9 mouse cellular contexts compared by ENCODE assay signal in the genomic region with DNA sequence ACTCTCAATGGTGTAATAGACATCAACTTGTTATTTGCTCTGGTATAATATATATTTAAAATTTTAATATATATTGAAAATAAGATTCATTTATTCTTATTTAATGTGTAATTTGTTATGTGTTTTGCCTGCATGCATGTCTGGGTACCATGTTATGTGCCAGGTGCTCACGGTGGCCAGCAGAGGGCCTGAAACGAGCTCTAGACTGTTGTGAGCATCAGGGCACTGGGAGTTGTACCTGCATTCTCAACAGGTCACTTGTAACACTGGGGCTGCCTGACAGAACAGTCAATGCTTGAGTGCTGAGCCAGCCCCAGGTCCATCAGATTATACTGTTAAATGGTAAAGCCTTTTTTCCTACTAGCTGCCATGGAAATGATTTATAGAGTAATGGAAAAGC. TPM values are rescaled to one million over a fixed set of nuclear protein-coding genes. Genes with fewer than 3 reads are reported as not detected.
DNase-seq lines count a peak whose midpoint lies in the region; ATAC-seq and TF ChIP-seq lines count a peak whose summit lies in the region.
"Had no signal": no experiment of that assay in that cellular context is flagged by ENCODE, and none has a peak within 500 bp of the region (broad histone marks: within the 10 kb centered on the region; RNA-seq: fewer than 3 reads in every experiment).

No protein-coding gene starts in this region.

- H3K9ac ChIP-seq in CH12.LX (ENCODE audit: insufficient read depth, low read depth) = no peak overlapping the region
- no peak overlapping the region for H3K9ac ChIP-seq in intestine, postnatal 0 days (ENCODE audit: low read depth, low read length)
- H3K9ac ChIP-seq: embryonic facial prominence, embryonic 15.5 days had no signal

- H3K4me1 ChIP-seq in CH12.LX (ENCODE audit: control insufficient read depth in 1 of 2, insufficient read depth in 2 of 2) = no peaks in the 10 kb centered on the region
- no peaks in the 10 kb centered on the region for H3K4me1 ChIP-seq in intestine, postnatal 0 days (replicated peaks; ENCODE audit: control insufficient read depth, insufficient read depth, low read length)
- H3K4me1 ChIP-seq: embryonic facial prominence, embryonic 15.5 days had no signal

- in situ Hi-C loops in CH12.LX (cut with MboI; ENCODE audit: low pct_ligation_motif_present, low pct_unique_long_range_greater_than_20kb, low sequenced_read_pairs) = no loop called here

- H3K79me2 ChIP-seq in CH12.LX (replicated peaks; ENCODE audit: control insufficient read depth, extremely low read depth, insufficient read depth, poor library complexity, severe bottlenecking) = no peaks in the 10 kb centered on the region

- no peak overlapping the region for H3K27ac ChIP-seq in left cerebral cortex, adult 2 months
- no peak overlapping the region for H3K27ac ChIP-seq in CH12.LX (ENCODE audit: insufficient read depth, low read depth)
- H3K27ac ChIP-seq in intestine, postnatal 0 days (ENCODE audit: low read depth, low read length) = no peak overlapping the region
- H3K27ac ChIP-seq: embryonic facial prominence, embryonic 15.5 days had no signal

- H3K4me2 ChIP-seq in CH12.LX (ENCODE audit: insufficient read depth, low read depth, poor library complexity, severe bottlenecking) = no peak overlapping the region
- H3K4me2 ChIP-seq in intestine, postnatal 0 days (replicated peaks; ENCODE audit: low read depth) = no peak overlapping the region
- H3K4me2 ChIP-seq: embryonic facial prominence, embryonic 15.5 days had no signal

- no peaks in the 10 kb centered on the region for H3K27me3 ChIP-seq in CH12.LX (replicated peaks)
- H3K27me3 ChIP-seq in intestine, postnatal 0 days (replicated peaks; ENCODE audit: control insufficient read depth, insufficient read depth, low read length) = no peaks in the 10 kb centered on the region
- H3K27me3 ChIP-seq: embryonic facial prominence, embryonic 15.5 days had no signal

- peak; percentile 26 for TF ChIP-seq RAD21 in CH12.LX (IDR thresholded peaks at IDR 0.05; ENCODE audit: low read depth, low read length)

- TF ChIP-seq POLR2A in CH12.LX (IDR thresholded peaks at IDR 0.05; ENCODE audit: low read depth, low read length) = no peak

- peak; percentile 8 to 24 for DNase-seq in cerebellum, postnatal 14 days
- DNase-seq in cerebellum, adult 9-11 months = no peak
- DNase-seq in left cerebral cortex, adult 2 months (ENCODE audit: extremely low spot score in 1 of 2, low spot score in 2 of 2) = no peak
- DNase-seq in left cerebral cortex, postnatal 25 days (ENCODE audit: low spot score in 2 of 2) = no peak
- DNase-seq in CH12.LX (ENCODE audit: extremely low read depth) = peak; percentile 23
- DNase-seq in adrenal gland, adult 2 months = no peak
- no peak for DNase-seq in natural killer cell, adult 2 months (ENCODE audit: low spot score in 2 of 2)

- no peak overlapping the region for H3K4me3 ChIP-seq in left cerebral cortex, adult 2 months
- no peak overlapping the region for H3K4me3 ChIP-seq in CH12.LX (replicated peaks in 1 of 3; ENCODE audit: low read depth in 2 of 3, low read length in 2 of 3, poor library complexity in 1 of 3)
- H3K4me3 ChIP-seq in intestine, postnatal 0 days (ENCODE audit: low read depth, low read length) = no peak overlapping the region
- H3K4me3 ChIP-seq: embryonic facial prominence, embryonic 15.5 days had no signal

- intact Hi-C loops in left cerebral cortex, adult 2 months (cut with DNase I) = no loop called here
- intact Hi-C loops in left cerebral cortex, postnatal 25 days (cut with DNase I) = no loop called here

- no peaks in the 10 kb centered on the region for H3K9me3 ChIP-seq in CH12.LX (replicated peaks; ENCODE audit: low read length)
- no peaks in the 10 kb centered on the region for H3K9me3 ChIP-seq in intestine, postnatal 0 days (ENCODE audit: control insufficient read depth)
- H3K9me3 ChIP-seq: embryonic facial prominence, embryonic 15.5 days had no signal

- peaks cover 23 to 42% of the 10 kb centered on the region in 2 experiments for H3K36me3 ChIP-seq in CH12.LX (replicated peaks in 1 of 2; ENCODE audit: control insufficient read depth in 1 of 2, insufficient read depth in 1 of 2, low read length in 1 of 2)
- H3K36me3 ChIP-seq in intestine, postnatal 0 days (ENCODE audit: control insufficient read depth, insufficient read depth) = peaks cover 26% of the 10 kb centered on the region

- TF ChIP-seq CTCF in left cerebral cortex, adult 2 months (IDR thresholded peaks at IDR 0.05) = peak; percentile 42
- TF ChIP-seq CTCF in CH12.LX (conservative IDR thresholded peaks at IDR 0.05 in 1 of 2, IDR thresholded peaks at IDR 0.05 in 1 of 2; ENCODE audit: low read depth in 2 of 2, low read length in 2 of 2) = peak; percentile 10 to 65; a peak in 2 of 4 replicates
- TF ChIP-seq CTCF in intestine, postnatal 0 days (IDR thresholded peaks at IDR 0.05; ENCODE audit: low read depth) = peak; percentile 63

- WGBS in intestine, postnatal 0 days = 72% methylated on average over 2 of the region's 2 CpGs

- ATAC-seq in intestine, postnatal 0 days = no peak

- TF ChIP-seq EP300 in CH12.LX (IDR thresholded peaks at IDR 0.05; ENCODE audit: low read length) = no peak

- dilution Hi-C loops in CH12.LX (cut with MboI; ENCODE audit: extremely low pct_ligation_motif_present, extremely low pct_unique_long_range_greater_than_20kb, low sequenced_read_pairs) = no loop called here

TF ChIP-seq in CH12.LX, 34 proteins besides CTCF, POLR2A, EP300 and RAD21:
- TF ChIP-seq SMC3 (IDR thresholded peaks at IDR 0.05; ENCODE audit: low read depth, low read length) (peak; percentile 61), MYC (IDR thresholded peaks at IDR 0.05; ENCODE audit: low read depth, low read length) (no peak)

RNA-seq across cellular contexts. Expression of a gene that starts 43.2 kb away (rescaled TPM):
- 10 to 100 TPM in 1 of 2 experiments, 1 to 10 TPM in 1; 8.8 to 10.5 TPM for total RNA-seq in left cerebral cortex, adult 2 months (2021)
- 10 to 100 TPM; 10.6 to 10.8 TPM for total RNA-seq in left cerebral cortex, postnatal 25 days (2021)
- total RNA-seq in CH12.LX (2012; rRNA removed) (5.8 and 6.3 TPM in 2 replicates), CH12.LX (2014; rRNA removed) (15.0 and 16.2 TPM in 2 replicates)
- polyA plus RNA-seq in CH12.LX (2012; ENCODE audit: insufficient read length, low read depth) = 10.4 and 10.5 TPM in 2 replicates
- polyA plus RNA-seq in intestine, postnatal 0 days (2015; fragmentation: Nextera tagmentation; extraction: Ambion mirVana) = 12.4 and 14.5 TPM in 2 replicates
- total RNA-seq in adrenal gland, adult 2 months (2021) = 10 to 100 TPM in 1 of 2 experiments, 1 to 10 TPM in 1; 10.0 to 11.3 TPM
- polyA plus RNA-seq in adrenal gland, adult 2 months (2012; rRNA removed) = 0.38 and 0.87 TPM in 2 replicates

RNA-seq across cellular contexts. Expression of a gene that starts 43.5 kb away (rescaled TPM):
- total RNA-seq in left cerebral cortex, adult 2 months (2021) = 10 to 100 TPM; 27.2 to 30.5 TPM
- 10 to 100 TPM; 20.9 to 26.4 TPM for total RNA-seq in left cerebral cortex, postnatal 25 days (2021)
- 27.4 and 32.8 TPM in 2 replicates for total RNA-seq in CH12.LX (2012; rRNA removed)
- total RNA-seq in CH12.LX (2014; rRNA removed) = 44.9 and 50.6 TPM in 2 replicates
- 28.4 and 29.8 TPM in 2 replicates for polyA plus RNA-seq in CH12.LX (2012; ENCODE audit: insufficient read length, low read depth)
- 19.7 and 22.7 TPM in 2 replicates for polyA plus RNA-seq in intestine, postnatal 0 days (2015; fragmentation: Nextera tagmentation; extraction: Ambion mirVana)
- total RNA-seq in adrenal gland, adult 2 months (2021) = 10 to 100 TPM; 11.3 to 11.4 TPM
- polyA plus RNA-seq in adrenal gland, adult 2 months (2012; rRNA removed) = 0.65 and 1.1 TPM in 2 replicates

Comparison
In these comparisons a context has a peak if more than half of its experiments do, and no peak if none do; other contexts are left out.
1. DNase-seq: peak in cerebellum, postnatal 14 days (2 of 2) and CH12.LX (single experiment); none in cerebellum, adult 9-11 months (single experiment), left cerebral cortex, adult 2 months (0 of 2), left cerebral cortex, postnatal 25 days (0 of 2), adrenal gland, adult 2 months (single experiment) and natural killer cell, adult 2 months (0 of 2).
2. Peak in every context shown above with its lines, with median percentiles within 50 percentile points of each other: CTCF ChIP-seq.